Mouse (Mus musculus): ENCODE data around the gene Tecr.

The Tecr gene

DNA sequence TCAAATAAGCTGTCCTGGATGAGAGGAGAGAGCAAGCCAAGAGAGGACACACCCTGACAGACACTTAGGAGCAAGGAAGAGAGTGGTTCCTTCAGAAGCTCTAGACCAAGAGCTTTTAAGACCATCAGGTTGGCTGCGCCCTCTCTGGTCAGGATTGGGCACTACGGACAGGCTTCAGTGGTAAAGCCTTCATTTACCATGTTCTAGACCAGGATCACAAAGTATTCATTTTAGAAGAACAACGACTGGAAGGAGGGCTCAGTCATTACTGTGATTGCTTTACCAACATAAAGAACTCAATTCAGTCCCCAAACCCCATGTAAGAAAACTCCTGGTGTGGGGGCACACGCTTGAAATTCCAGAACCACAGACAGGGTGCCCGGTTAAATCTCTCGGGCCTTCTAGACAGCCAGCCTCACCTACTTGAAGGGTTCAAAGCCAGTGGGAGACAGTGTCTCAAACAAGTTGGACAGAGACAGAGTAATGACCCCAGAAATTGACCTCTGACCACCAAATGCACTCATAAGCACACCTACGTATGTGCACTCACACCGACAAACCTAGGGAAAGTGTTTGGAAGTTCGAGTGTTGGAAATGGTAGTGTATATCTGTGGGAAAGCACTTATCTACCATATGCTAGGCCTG lies 41.9 kb downstream of the Tecr start:
- no peak for DNase-seq (ENCODE audit: low spot score)

DNA sequence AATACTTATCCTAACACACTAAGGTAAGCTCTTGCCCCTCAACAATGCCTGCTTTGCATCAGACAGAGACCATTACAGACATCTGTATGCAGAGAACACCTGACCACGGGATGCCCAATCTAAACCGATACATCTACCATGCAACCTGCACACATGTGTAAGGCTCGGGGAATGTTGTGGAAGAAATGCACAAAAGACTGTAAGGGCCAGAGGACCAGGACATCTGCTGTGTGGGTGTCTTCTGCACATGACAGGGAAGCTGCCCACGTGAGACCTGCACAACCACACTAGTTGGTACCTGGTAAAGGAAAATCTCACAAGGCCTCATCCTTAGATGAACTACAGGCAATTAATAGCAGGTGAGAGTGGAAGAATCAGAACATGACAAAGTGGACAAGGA lies 44.5 kb downstream of the Tecr start:
- DNase-seq (ENCODE audit: low spot score) = no peak

DNA sequence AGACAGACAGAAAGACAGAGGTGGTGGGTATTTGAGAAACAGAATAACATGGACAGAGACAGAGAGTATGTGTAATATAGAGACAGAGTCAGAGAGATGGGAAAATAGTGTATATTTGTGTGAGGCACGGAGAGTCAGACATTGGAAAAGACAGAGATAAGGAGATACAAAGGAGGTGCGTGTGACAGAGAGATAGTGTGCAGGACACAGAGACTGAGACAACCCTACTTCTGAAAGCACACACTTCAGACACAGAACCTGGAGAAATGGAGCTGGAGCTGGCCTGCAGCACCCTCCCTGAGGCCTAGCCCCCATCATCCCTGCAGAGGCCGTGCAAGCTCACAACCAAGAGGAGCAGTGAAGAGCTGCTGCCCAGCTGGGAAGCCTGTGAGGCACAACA lies 45.1 kb downstream of the Tecr start:
- DNase-seq (ENCODE audit: low spot score) = no peak

DNA sequence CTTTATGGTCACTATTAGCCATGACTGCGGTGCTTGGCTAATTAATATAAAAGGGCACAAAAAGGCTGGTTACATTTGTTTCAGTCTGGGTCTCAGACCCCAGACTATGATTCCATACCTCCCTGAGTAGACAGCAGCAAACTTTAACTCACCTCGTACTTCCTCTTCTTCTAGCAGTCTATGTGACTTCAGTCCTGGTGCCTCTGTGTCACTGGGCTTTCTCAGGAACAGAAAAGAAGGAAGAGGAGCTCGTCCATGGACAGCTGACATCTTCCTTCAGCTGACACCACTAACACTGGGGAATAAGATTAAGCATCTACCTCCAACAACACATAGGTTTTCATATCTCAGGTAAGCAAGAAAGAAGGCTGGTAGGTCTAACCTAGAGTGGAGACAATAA lies 72.0 kb downstream of the Tecr start, which contains the start of gene Olfr370:
Gene Olfr370 (plus strand): TSS at position 45 of the 400 bp plus-strand sequence.
- DNase-seq (ENCODE audit: low spot score) = no peak

DNA sequence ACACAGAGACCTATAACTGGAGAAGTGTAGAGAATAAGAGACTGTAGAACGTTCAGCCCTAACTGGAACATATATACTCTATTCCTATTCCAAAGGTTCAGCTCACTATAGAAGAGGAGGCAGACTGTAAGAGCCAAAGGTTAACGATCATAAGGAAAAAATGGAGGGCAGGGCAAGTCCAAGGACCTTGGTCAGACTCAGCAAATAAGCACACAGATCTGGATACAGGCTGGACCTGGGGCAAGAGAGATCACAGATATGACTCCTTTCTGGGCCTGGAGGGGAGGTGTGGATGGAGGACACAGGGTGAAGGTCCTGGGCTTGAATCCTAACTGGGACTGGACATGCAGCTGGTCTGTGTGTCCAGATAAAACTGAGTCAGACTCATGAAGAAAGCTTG lies 73.0 kb downstream of the Tecr start:
- DNase-seq (ENCODE audit: low spot score) = no peak
